Mouse (Mus musculus): ENCODE measurements around the gene Zfp981. TPM values are rescaled to one million over a fixed set of nuclear protein-coding genes. Genes with fewer than 3 reads are reported as not detected.
"Not testable (repeated sequence)": the region's sequence is repeated elsewhere in the genome, so short reads cannot be mapped to it uniquely, and the experiment has no call there.

The Zfp981 gene
- 26.1 TPM in 1 of 2 replicates, not detected in the other for polyA plus RNA-seq (2011; ENCODE audit: insufficient read depth, insufficient read length, low replicate concordance, missing spikeins)

DNA sequence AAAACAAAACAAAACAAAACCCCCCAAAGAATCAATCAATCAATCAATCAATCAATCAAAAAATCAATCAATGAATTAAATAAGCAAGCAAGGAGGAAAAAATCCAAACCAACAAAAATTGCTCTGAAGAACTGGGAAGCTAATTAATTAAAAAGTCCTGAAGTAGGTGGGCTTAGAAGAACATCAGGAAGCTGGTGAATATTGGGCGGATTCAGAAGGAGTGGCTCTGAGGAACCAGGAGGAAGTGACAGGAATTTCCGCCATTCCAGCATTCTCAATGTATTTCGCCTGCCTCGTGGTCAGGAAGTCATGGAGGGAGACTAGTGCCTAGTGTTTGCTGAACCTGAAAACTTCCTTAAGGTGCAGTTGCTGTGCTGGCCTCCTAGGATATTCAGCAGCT is at the start of gene Zfp981:
Gene Zfp981 (plus strand): TSS at position 301 of the 400 bp plus-strand sequence.
- not testable (repeated sequence) for H3K4me1 ChIP-seq (ENCODE audit: control insufficient read depth, insufficient read depth, low read length); H3K4me3 ChIP-seq (replicated peaks; ENCODE audit: control insufficient read depth, low read depth, low read length); H3K27ac ChIP-seq (ENCODE audit: control insufficient read depth, insufficient read depth, low read depth, low read length, poor library complexity)
- 86% methylated on average over 4 of the region's 4 CpGs for WGBS

DNA sequence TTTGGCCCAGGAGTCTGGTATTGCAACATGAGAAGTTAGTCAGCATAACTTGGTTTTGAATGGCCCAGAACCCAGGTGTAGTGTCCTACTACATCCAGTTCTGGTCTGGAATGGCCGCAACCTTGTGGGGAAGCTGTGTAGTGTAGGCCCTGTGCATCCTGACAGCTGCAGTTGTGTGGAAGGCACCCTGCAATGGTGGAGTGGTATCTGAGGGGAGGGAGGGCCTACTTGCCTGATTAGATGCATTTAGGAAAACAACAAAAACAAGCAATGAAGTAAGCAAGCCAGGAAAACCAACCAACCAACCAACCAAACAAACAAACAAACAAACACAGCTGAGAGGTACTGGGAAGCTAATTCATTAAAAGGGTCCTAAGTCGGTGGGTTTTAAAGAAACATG is 49.3 kb upstream of the Zfp981 start:
- 60% methylated on average over 2 of the region's 2 CpGs for WGBS

DNA sequence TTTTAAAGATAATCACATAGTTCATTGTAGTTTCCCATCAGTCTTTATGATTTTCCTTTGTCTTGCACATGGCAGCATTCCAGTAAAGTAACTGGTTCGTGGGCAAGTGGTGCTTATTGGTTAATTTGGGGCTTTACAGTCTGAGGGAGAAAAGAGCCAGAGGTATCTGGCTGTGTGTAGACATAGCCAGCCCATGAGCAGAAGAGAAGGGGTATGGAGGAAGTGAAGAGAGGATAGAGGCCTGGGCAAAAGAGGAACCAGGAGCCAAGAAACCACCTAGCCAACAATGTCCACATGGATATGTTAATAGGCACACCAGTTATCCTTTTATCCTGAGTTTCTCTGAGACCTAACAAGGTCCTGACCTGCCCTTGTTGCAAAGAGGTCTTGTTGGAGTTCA is 47.7 kb upstream of the Zfp981 start:
- 44% methylated on average over 1 of the region's 1 CpGs for WGBS
- H3K4me3 ChIP-seq (replicated peaks; ENCODE audit: control insufficient read depth, low read depth, low read length); H3K4me1 ChIP-seq (ENCODE audit: control insufficient read depth, insufficient read depth, low read length); H3K27ac ChIP-seq (ENCODE audit: control insufficient read depth, insufficient read depth, low read depth, low read length, poor library complexity): not testable (repeated sequence)

More for the DNA sequence above, 49.3 kb upstream of the Zfp981 start:
- H3K4me3 ChIP-seq (replicated peaks; ENCODE audit: control insufficient read depth, low read depth, low read length); H3K4me1 ChIP-seq (ENCODE audit: control insufficient read depth, insufficient read depth, low read length); H3K27ac ChIP-seq (ENCODE audit: control insufficient read depth, insufficient read depth, low read depth, low read length, poor library complexity): not testable (repeated sequence)

DNA sequence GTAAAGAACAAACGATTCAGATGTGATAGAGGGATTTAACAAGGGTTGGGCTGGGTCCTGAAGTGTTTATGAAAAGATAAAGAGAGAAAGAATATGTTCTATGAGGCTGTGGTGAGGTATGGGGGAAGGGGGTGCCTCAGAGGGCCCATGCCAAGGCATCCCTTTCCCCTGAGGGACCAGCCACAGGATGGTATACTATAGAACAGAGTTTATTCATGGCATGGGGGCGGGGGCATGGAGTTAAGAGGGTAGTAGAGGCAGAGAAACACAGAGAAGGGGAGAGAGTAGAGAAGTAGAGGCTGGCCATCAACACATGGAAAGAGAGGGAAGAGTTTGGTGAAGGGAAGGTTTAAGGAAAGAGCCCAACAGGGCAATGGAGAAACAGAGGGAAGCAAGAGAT is 46.9 kb upstream of the Zfp981 start:
- no peaks in the 10 kb centered on the region for H3K4me1 ChIP-seq (ENCODE audit: control insufficient read depth, insufficient read depth, low read length)
- 37% methylated on average over 2 of the region's 2 CpGs for WGBS
- TF ChIP-seq CTCF (IDR thresholded peaks at IDR 0.05; ENCODE audit: control insufficient read depth, insufficient read depth, low read length) (no peak), POLR2A (IDR thresholded peaks at IDR 0.05; ENCODE audit: borderline replicate concordance, control insufficient read depth, low read depth, low read length) (no peak)

DNA sequence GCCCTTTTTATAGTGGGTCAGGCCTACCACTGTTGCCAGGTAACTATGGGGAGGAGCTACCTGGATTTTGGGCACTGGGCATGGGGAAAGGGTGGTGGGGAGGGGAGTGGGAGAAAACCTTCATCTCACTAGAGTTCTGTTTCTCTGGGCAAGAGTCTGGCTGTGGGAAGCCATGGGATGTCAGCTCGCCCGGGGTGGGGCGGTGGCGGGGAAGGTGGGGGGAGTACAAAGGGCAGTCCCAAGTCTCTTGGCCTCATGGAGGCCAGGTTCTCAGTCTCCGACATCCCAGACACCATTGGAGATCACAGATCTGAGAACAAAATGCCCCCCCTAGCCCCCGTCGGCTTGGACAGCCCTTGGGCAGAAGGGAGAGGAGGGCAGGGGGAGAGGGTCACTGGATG is 46.5 kb upstream of the Zfp981 start:
- Histone ChIP-seq H3K4me1 (ENCODE audit: control insufficient read depth, insufficient read depth, low read length) (no peaks in the 10 kb centered on the region), H3K27ac (ENCODE audit: control insufficient read depth, insufficient read depth, low read depth, low read length, poor library complexity) (no peak overlapping the region), H3K4me3 (replicated peaks; ENCODE audit: control insufficient read depth, low read depth, low read length) (no peak overlapping the region)
- TF ChIP-seq CTCF (IDR thresholded peaks at IDR 0.05; ENCODE audit: control insufficient read depth, insufficient read depth, low read length): no peak
- TF ChIP-seq POLR2A (IDR thresholded peaks at IDR 0.05; ENCODE audit: borderline replicate concordance, control insufficient read depth, low read depth, low read length): no peak
- WGBS: 84% methylated on average over 7 of the region's 7 CpGs

More for the DNA sequence above, 46.9 kb upstream of the Zfp981 start:
- Histone ChIP-seq H3K4me3 (replicated peaks; ENCODE audit: control insufficient read depth, low read depth, low read length) (no peak overlapping the region), H3K27ac (ENCODE audit: control insufficient read depth, insufficient read depth, low read depth, low read length, poor library complexity) (no peak overlapping the region)

DNA sequence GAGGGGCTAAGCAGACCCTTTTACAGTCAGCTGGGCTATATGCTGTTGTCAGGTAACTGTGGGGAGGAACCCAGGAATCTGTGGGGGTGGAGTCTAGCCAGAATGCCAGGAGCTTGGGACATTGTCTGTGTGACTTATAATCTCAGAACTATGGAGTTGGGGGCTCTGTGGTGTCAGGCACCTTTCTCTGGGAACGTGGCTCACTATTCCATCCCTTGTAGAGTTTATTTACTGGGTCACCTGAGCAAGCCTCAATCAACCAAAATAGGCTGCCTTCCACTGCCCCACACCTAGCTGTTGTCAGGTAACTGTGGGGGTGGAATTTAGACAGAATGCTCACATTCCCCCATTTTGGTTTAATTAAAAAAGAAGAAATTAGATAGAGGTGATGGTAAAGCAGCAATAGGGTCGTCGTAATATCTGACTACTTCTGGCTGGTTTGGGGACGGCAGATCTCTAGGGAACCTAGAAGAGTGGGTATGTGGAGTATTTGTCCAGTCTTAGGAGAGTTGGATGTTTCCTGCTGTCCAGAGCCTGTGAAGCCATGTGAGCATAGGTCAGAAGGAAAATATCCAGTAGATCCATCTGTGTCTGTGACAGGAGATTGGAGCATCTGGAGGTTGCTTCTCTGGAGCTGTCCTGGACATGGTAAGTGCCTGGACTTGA is 45.6 kb upstream of the Zfp981 start:
- 58% methylated on average over 4 of the region's 4 CpGs for WGBS
- TF ChIP-seq POLR2A (IDR thresholded peaks at IDR 0.05; ENCODE audit: borderline replicate concordance, control insufficient read depth, low read depth, low read length) (no peak), CTCF (IDR thresholded peaks at IDR 0.05; ENCODE audit: control insufficient read depth, insufficient read depth, low read length) (no peak)
- H3K4me1 ChIP-seq (ENCODE audit: control insufficient read depth, insufficient read depth, low read length): no peaks in the 10 kb centered on the region
- H3K4me3 ChIP-seq (replicated peaks; ENCODE audit: control insufficient read depth, low read depth, low read length): no peak overlapping the region
- no peak overlapping the region for H3K27ac ChIP-seq (ENCODE audit: control insufficient read depth, insufficient read depth, low read depth, low read length, poor library complexity)

DNA sequence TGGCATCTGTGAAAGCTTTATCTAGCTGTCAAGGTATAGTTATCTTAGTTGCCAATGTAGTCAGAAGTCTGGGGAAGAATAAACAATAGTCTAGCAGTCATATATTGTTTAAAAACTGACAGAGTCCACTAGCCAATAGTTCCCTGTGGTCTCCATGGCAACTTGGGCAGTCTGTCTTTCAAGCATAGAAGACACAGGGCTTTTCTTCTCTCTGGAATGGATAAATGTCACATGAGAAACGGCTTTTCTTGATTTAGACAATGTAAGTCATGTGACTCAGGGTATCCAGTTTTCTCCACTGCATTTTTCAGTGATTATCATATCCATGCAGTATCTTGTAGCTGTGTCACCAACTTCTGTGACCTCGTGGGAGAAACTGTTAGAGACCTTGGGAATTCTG is 44.7 kb upstream of the Zfp981 start:
- Histone ChIP-seq H3K4me3 (replicated peaks; ENCODE audit: control insufficient read depth, low read depth, low read length) (no peak overlapping the region), H3K27ac (ENCODE audit: control insufficient read depth, insufficient read depth, low read depth, low read length, poor library complexity) (no peak overlapping the region), H3K4me1 (ENCODE audit: control insufficient read depth, insufficient read depth, low read length) (no peaks in the 10 kb centered on the region)
- 38% methylated on average over 2 of the region's 2 CpGs for WGBS
- TF ChIP-seq CTCF (IDR thresholded peaks at IDR 0.05; ENCODE audit: control insufficient read depth, insufficient read depth, low read length): no peak
- TF ChIP-seq POLR2A (IDR thresholded peaks at IDR 0.05; ENCODE audit: borderline replicate concordance, control insufficient read depth, low read depth, low read length): no peak

DNA sequence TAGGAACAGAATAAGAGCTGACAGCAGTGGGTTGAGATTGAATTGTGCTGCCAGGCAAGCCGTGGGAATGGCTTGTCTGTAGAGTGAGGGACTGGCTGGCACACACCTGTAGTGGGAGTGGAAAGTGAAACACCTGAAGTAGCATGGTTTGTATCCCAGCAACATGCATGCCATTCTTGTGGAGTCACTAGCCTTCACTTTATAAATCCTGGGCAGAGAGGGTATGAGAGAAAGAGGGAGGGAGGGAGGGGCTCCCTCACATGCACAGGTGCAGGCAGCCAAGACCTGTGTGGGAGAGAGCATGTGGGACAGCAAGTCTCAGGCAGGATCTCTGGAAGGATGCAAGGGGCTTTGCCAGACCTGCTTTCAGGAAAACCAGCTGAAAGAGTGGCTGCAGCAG is 44.1 kb upstream of the Zfp981 start:
- Histone ChIP-seq H3K4me3 (replicated peaks; ENCODE audit: control insufficient read depth, low read depth, low read length) (no peak overlapping the region), H3K27ac (ENCODE audit: control insufficient read depth, insufficient read depth, low read depth, low read length, poor library complexity) (no peak overlapping the region), H3K4me1 (ENCODE audit: control insufficient read depth, insufficient read depth, low read length) (no peaks in the 10 kb centered on the region)
- TF ChIP-seq CTCF (IDR thresholded peaks at IDR 0.05; ENCODE audit: control insufficient read depth, insufficient read depth, low read length): no peak
- TF ChIP-seq POLR2A (IDR thresholded peaks at IDR 0.05; ENCODE audit: borderline replicate concordance, control insufficient read depth, low read depth, low read length): no peak
- WGBS: 55% methylated on average over 1 of the region's 1 CpGs

DNA sequence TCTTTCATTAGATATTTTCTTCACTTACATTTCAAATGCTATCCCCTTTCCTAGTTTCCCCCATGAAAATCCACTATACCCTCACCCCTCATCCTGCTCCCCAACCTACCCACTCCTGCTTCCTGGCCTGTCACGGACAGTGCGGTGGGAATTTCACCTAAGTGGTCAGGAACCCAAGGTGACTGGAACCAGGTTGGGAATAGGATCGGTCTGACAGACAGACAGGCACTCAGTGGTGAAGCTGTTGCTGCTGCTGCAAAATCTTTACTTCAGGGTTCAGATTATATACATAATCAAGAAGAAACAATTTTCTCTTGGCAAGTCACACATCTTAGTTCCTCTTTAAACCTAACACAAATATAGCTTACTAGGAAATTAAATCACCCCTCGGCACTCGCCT is 42.0 kb upstream of the Zfp981 start:
- 70% methylated on average over 5 of the region's 5 CpGs for WGBS
- not testable (repeated sequence) for H3K4me3 ChIP-seq (replicated peaks; ENCODE audit: control insufficient read depth, low read depth, low read length); H3K27ac ChIP-seq (ENCODE audit: control insufficient read depth, insufficient read depth, low read depth, low read length, poor library complexity); H3K4me1 ChIP-seq (ENCODE audit: control insufficient read depth, insufficient read depth, low read length)

DNA sequence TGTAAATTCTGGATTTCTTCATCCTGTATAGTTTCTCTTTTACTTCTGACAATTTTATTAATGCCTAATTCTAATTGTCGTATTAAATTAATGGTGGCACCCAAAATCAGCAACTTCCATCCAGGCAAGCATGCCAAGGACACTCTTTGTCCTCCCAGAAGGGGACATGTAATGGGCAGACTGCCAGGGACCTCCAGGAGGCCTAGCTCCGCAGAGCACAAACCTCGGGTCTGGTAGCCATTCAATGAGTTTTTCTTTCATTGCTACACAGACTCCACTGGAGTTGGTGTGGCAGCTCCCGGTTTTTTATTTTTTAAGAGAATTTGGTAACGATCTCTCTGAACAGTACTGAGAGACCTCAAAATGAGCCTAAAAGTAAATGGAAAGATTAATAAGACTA is 41.1 kb upstream of the Zfp981 start:
- not testable (repeated sequence) for H3K4me1 ChIP-seq (ENCODE audit: control insufficient read depth, insufficient read depth, low read length); H3K4me3 ChIP-seq (replicated peaks; ENCODE audit: control insufficient read depth, low read depth, low read length); H3K27ac ChIP-seq (ENCODE audit: control insufficient read depth, insufficient read depth, low read depth, low read length, poor library complexity)
- WGBS: 71% methylated on average over 5 of the region's 5 CpGs

DNA sequence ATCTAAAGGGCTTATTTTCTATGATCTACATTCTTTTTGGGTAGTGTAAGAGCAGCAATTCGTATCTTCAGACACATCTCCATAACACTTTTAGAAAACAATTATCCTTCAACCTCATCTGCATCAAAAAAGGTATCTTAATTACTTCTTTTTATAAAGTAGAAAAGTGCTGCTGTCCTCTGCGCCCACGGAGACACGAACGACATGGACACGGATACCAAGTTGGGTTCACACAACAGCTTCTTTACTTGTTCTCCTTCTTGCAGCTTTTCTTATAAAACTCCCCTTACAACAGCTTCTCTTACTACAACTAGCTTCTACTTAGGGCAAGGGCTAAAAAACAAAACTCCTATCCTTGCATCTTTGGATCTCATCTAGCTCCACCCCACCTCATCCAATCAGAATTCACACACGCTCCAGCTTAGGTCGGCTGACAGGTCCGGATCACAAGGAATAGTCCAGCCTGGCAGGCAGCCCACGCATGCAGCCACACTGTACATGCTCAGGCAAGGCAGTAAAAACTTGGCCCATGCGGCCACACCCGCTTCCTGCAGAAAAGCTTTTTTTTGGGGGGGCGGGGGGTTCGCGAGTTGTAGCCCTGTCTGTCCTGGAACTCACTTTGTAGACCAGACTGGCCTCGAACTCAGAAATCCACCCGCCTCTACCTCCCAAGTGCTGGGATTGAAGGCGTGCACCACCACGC is 38.0 kb upstream of the Zfp981 start:
- H3K4me3 ChIP-seq (replicated peaks; ENCODE audit: control insufficient read depth, low read depth, low read length); H3K4me1 ChIP-seq (ENCODE audit: control insufficient read depth, insufficient read depth, low read length); H3K27ac ChIP-seq (ENCODE audit: control insufficient read depth, insufficient read depth, low read depth, low read length, poor library complexity): not testable (repeated sequence)
- 82% methylated on average over 19 of the region's 19 CpGs for WGBS

DNA sequence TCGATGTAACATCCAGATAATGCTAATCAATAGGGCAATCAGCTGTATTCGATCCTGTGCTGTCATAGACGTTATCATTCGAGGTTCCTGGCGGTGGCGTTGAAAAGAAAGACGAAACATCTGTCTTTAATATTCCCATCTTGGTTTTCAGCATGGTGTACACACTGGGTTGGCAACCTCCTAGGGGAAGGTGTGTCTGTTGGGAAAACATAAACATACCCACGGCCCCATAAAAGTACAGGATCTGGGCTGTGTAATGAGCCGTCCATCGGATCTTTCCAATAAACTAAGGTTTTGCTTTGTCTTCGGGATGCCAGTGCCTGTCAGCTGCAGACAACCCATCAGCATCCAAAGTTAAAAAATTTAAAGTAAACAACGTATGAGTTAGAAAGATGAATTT is 31.8 kb upstream of the Zfp981 start:
- not testable (repeated sequence) for H3K4me1 ChIP-seq (ENCODE audit: control insufficient read depth, insufficient read depth, low read length); H3K27ac ChIP-seq (ENCODE audit: control insufficient read depth, insufficient read depth, low read depth, low read length, poor library complexity); H3K4me3 ChIP-seq (replicated peaks; ENCODE audit: control insufficient read depth, low read depth, low read length)
- WGBS: 85% methylated on average over 11 of the region's 12 CpGs

DNA sequence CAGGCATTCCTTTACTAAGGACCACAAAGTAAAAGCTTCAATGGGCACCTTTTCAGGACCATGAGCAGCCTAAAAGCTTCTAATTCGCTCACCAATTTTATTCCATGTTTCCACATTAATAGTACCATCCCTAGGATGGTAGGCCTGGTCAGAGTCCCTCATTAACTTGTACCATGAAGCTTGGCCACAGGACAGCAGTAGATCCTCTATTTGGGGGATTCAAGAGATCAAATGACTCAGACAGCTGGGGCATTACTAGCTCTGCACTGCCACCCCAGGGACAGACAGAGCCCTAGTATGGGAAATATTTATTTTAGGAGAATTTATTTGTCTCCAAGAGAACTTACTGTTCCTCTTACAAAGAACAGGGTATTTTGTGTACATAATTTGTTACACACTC is 27.6 kb upstream of the Zfp981 start:
- H3K4me1 ChIP-seq (ENCODE audit: control insufficient read depth, insufficient read depth, low read length); H3K4me3 ChIP-seq (replicated peaks; ENCODE audit: control insufficient read depth, low read depth, low read length); H3K27ac ChIP-seq (ENCODE audit: control insufficient read depth, insufficient read depth, low read depth, low read length, poor library complexity): not testable (repeated sequence)
- no CpG with 5 or more reads among the region's 1 CpGs for WGBS

All from bone marrow, adult 2 months (tissue).